Mouse (Mus musculus): Measurements from ENCODE around the gene Esyt1.
"Not testable (repeated sequence)": the region's sequence is repeated elsewhere in the genome, so short reads cannot be mapped to it uniquely, and the experiment has no call there.

Gene Esyt1

DNA sequence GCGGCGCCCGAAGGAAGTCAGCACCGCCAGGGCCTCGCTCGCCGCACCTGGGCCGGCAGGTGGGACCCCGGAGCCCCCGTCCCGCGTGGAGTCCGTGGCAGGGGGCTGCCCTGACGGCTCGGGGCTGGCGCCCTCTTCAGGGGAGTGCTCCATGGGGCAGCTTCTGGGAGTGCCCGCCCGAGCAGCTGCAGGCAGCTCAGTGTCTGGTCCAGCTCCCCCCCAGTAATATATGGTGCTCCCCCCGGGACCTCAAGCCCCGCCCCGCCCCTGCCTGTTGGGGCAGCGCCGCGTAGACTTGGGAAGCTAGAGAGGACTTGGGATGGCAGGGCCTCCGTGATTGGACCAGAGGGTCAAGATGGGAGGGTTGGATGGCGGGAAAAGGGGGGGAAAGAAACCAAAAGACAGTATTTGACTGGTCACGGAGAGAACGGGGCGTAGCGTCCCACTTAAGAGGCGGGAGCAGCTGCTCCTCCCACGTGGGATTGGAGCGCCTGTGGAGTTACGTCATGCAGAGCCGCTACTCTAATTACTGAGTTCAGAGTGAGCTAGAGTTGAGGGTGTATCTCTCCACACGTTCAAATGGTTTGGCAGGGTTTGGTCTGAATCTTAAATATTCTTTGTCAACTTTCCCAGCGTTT, at the start of gene Esyt1:
Gene Esyt1 (minus strand): TSS at position 201 of the 638 bp plus-strand sequence.
- DNase-seq (ENCODE audit: low read depth, low spot score): peak; percentile 98

DNA sequence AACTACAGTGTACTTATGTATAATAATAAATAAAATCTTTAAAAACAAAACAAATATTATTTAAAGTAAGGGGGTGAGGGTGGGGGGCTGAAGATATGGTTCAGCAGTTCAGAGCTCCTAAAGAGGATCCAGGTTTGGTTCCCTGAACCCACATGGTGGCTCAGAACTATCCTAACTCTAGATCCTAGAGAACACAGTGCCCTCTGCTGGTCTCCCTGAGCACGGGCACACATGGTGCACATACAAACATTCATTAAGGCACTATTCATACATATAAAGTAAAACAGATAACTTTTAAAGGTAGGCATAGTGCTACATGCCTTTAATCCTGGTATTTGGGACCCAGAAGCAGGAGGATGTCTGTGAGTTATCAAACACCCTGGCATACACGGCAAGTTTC, 49.4 kb upstream of the Esyt1 start:
- no peak for DNase-seq (ENCODE audit: low read depth, low spot score)

DNA sequence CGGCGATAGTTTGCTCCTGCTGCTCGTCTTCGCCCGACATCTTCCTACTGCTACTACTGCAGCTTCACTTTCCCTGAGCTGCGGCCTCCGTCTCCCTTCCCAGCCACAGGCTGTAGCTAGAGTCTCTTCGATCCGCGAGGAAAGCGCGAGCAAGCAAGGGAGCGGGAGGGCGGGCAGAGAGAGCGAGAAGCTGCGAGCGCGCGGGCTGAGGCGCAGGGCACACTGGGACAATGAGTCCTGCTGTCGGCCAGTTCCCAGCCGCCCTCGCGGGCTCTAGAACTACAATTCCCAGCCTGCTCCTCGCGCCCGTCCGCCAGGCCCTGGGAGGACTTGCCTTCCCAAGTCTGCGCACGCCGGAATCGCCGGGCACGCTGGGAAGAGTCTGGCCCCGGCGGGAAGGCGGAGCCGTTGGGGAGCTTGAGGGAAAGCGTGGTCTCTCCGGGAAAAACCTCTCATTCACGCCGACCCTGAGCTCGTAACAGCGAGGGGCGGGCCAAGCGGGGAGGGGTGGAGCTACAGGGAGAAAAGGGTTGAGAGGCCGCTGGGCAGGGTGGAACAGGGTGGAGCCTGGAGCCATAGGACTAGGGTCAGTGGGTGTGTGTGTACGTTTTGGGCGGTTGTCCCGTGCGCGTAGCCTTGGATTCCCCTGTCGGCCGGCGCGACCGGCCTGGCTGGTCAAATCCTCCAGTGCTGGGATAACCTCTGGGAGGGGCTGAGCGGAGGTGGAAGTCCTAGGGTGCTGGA, 40.3 kb upstream of the Esyt1 start, which contains the start of gene Pa2g4:
Gene Pa2g4 (minus strand): TSS at position 200 of the 744 bp plus-strand sequence.
- peak; percentile 99 for DNase-seq (ENCODE audit: low read depth, low spot score)

DNA sequence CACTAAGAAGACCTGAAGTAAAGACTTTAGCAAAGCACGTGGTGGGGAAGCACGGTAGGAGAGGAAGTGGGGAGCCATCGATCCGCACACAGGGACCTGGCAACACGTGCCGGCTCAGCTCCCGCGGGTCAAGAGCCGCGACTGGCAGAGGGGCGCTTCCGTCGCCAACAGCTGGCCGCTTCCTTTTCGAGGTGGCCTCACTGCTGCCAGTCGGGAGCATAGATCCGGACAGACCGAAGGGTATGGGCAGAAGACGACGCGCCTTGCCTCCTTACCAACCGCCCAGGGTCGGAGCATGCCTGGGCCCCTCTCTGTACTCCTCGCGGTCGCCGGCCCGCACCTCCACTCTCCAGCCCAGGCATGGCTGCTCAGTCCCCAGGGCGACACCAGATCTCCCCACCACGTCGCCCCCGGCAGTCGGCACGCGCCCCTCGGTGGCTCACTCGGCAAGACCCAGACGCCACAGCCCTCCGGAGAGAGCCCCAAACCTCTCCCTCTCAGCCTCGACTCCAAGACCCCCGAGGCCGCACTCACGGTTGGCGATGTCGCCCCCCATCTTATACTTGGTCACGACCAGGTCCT, 39.6 kb upstream of the Esyt1 start:
- DNase-seq (ENCODE audit: low read depth, low spot score): peak; percentile 24

DNA sequence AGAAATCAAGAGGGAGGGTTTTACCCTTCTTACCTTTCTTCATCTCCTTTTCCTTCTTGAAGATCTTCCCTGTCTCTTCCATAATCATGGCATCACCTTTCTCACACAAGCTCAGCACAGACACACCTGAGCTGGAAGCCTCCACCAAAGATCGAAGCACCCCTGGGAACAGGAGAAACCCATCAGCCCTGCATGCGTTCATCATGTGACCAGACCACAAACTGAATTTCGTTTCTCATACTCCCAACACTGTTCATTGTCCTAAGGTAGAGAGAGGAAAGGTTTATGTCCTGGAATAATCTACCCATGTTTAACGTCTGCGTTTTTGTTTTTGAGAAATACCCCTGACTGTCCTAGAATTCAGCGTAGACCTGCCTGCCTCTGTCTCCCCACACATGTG, 37.9 kb upstream of the Esyt1 start:
- DNase-seq (ENCODE audit: low read depth, low spot score): no peak

DNA sequence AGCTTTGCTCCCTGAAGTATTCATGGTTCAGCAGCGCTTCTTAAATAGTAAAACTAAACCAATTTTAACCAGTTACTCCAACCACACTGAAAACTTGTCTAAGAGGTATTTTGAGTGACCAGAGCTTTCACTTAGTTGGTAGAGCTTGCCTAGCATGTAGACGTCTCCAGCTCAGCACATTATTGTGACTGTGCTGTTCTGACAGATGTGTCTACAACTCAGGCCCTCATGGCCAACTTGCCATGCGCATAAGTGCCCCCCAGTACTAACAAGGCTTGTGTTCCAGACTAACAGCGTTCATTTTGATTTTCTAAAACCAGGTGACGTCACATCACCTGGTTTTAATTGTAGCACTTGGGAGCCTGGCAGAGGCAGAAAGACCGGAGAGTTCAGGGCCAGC, 31.3 kb upstream of the Esyt1 start:
- DNase-seq (ENCODE audit: low read depth, low spot score): no peak

DNA sequence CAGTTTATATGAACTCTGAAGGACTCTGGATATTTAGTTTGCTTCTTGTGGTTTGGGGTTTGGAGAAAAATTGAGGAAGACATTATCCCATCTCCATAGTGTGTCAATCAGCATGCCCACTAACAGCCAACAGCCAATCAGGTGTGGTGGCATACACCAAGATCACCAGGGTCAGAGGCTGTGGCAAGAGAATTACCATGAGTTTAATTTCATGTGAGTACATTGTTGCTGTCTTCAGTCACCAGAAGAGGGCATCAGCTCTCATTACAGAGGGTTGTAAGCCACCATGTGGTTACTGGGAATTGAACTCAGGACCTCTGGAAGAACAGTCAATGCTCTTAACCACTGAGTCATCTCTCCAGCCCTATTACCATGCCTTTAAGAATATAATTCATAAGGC, 30.6 kb upstream of the Esyt1 start:
- no peak for DNase-seq (ENCODE audit: low read depth, low spot score)

DNA sequence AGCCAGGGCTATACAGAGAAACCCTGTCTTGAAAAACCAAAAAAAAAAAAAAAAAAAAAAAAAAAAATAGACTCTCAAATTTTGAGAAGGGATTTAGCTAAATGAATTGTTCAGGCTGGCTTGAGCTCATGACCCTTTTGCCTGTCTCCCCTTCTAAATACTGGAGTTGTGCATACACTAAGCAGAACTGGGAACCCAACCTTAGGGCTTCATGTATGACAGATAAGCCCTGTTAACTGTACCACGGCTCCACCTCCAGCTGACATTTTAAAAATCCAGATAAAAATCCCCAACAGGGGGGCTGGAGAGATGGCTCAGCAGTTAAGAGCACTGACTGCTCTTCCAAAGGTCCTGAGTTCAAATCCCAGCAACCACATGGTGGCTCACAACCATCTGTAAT, 29.9 kb upstream of the Esyt1 start:
- not testable (repeated sequence) for DNase-seq (ENCODE audit: low read depth, low spot score)

DNA sequence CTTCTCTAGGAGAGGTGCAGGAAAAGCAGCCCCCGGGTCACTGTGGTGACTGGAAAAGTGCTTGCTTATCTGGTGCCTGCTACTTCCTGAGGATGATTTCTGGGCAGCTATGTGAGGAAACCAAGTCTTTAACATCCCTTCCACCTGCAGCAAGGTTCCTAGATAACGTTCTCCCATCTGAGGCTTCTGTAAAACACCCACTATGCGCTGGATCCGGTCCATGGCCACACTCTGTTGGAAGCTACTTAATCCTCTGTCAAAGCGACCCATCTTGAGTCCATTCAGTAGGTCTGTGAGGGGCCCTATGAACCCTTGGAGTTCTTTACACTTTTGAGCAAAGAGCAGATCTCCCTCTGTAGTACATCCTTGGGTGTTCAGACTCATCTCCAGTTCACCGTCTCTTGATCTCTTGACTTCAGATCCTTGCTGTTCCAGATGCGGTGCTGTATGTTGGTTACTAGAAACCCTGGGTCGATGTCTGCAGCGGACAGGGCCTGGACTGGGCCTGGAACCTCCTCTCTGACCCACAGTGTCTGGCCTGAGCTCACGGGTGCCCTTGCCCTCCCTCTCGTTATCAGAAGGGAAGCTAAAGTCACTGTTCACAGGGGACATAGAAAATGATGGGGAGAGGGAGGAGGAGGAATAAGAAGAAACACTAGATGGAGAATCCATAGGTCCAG, 24.6 kb upstream of the Esyt1 start:
- not testable (repeated sequence) for DNase-seq (ENCODE audit: low read depth, low spot score)

DNA sequence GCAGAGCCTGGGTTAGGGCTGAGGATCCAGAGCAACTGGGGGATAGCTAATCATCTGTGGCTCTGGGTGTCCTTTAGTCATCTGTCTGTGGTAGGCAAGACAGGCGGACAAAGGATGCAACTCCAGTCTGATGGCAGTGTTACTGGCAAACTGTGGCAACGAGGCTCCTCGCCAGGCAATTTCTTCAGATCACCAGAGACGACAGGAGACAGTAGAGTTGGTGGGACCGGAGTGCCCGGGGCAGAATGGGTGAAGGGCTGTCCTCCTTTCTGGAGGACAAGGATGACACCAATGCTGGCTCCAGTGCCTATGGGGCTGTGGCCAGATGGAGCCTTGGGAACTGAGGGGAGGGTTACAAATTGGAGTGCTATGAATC, 24.0 kb upstream of the Esyt1 start:
- DNase-seq (ENCODE audit: low read depth, low spot score): not testable (repeated sequence)

DNA sequence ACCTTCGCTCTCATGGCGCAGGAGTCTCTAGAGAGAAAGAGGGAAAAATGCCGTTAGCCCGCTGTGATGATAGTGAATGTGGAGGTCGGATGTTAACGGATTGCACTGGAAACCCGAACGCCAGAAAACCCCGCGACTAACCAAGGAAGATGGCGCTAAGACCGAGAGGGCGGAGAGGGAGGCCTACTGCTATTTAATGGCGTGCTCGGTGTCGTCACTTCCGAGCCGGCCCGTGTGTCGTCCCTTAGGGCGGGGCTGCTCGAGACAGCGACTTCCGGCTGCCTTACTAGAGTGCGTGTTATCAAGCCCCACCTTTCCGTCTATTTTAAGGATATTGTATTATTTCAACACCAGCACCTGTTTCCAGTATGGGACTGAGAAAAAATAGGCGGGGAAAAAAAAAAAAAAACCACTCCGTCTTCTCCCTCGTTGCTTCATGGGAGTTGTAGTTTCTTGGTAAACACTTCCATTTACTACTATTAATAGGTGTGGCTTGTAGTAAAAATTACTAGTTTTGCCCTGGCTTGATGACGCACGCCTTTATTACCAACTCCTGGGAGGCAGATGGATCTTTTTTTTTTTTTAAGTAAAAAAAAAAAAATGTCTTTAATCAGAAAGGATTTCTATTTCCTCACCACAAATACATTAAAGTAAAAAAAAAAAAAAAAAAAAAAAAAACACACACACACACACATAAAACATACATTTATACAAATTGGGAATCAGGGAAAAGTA, 23.4 kb upstream of the Esyt1 start, which contains the start of gene Rpl41:
Gene Rpl41 (minus strand): TSS at position 359 of the 735 bp plus-strand sequence.
- DNase-seq (ENCODE audit: low read depth, low spot score): peak; percentile 95

DNA sequence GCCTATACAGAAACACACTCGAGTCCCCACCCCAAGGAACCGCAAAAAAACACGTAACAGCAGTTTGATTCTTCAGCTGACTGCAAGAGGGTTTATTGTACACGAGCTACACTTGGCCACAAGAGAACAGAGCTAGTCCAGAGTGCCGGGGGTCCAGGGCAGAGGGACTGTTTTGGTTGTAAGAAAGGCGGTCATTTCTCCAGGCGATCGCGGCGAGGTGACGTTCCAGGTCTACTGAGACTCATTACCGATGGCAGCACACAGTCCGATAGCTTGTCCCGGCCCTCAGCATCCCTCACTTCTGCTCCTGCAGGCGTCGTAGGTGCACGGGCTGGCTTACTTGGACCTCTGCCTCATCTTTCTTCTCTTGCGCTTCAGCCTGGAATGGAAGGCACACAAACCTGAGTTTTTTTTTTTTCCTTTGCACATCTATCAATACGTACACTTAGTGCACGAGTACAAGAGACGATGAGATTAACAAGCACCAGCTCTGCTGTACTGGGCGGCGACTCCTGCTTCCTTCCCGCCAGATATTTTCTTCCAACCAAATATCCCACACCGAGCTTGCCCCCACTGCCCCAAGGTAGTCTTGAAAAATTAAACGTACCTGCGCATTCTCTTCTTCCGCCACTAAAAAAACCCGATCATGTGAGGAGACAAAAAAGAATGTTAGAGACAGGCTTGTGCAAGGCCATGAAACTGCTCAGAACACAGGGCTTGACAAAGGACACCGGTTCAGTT, 22.6 kb upstream of the Esyt1 start:
- not testable (repeated sequence) for DNase-seq (ENCODE audit: low read depth, low spot score)

DNA sequence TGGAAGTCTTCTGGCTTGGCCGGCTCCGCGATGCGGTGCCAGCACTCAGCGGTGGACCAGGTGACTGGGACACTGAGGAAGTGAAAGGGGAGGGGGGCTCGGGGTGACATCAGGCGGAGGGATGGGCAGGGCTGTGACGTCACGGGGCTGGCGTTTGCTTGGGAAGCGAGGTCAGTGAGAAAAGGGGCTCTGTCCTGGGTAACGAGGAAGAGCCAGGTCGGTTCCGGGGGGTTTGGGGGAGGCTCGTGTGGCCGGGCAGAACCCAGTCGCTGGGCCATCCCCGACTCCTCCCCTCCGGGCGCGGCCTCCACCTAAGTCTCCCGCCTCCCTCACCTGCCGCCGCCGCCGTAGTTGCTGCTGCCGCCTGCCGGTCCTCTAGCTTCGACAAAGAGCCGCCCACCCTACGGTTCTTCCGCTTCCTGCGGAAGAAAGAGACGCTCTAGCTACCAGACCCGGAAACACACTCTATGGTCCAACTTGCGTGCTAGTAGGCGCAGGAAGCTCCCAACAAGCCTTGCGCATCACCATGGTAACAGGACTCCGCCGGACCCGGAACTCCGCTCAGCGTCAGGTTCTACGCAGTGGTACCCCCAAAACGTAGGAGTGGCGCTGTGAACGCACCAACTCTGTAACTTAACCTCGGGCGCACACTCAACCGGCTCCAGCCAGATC, 21.8 kb upstream of the Esyt1 start, which contains the start of gene Zc3h10:
Gene Zc3h10 (minus strand): TSS at position 414 of the 672 bp plus-strand sequence.
- peak; percentile 97 for DNase-seq (ENCODE audit: low read depth, low spot score)

DNA sequence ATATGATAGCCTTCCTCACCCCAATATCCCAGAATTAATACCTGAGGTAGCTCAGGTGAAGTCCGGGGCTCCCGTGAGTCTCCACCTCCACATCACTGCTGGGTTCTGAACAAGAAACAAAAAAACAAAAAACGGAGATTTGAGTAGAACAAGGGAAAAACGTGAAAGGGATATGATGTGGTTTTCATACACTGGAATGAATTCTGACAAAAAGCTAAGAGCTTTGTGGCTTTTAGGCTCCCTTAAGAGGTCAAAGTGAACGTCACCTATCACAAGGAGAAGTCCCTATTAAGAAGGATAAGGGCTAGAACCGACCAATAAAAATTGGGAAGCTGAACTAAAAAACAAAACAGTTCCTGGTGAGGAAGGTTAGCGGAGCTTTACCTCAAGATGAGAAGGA, 21.1 kb upstream of the Esyt1 start:
- DNase-seq (ENCODE audit: low read depth, low spot score): no peak

DNA sequence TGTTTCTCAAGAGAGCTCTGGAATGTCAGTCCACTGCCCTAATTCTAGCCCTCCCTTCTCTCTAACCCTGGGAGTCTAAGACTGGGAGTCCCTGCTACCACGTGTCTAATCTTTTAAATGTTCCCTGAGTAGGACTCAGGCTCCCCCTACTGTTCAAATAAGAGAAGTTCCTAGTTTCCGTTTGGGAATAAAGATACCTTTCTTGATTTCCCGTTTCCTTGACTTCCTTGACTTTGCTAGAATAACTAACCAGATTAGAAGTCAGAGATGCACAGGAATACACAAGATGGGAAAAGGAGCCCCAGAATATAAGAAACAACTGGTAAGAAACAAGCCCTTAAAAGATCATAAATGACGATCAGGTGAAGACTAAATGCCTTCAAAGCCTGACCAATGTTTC, 20.7 kb upstream of the Esyt1 start:
- DNase-seq (ENCODE audit: low read depth, low spot score): peak; percentile 79

DNA sequence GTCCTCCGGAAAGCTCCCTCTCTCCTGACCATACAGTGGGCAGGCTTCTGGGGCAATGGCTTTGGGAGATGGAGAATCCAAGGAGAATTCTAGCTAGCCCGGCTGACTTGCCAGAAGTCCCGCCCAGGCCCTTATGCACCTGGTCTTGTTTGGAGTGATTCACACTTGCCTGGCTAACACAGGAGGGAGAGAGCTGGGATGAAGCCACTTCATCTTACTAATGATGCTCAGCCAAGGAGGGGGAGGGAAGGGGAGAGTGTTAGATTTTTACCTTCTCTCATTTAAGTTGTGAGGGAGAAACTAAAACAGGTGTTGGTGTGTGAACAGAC, 19.9 kb upstream of the Esyt1 start:
- no peak for DNase-seq (ENCODE audit: low read depth, low spot score)

DNA sequence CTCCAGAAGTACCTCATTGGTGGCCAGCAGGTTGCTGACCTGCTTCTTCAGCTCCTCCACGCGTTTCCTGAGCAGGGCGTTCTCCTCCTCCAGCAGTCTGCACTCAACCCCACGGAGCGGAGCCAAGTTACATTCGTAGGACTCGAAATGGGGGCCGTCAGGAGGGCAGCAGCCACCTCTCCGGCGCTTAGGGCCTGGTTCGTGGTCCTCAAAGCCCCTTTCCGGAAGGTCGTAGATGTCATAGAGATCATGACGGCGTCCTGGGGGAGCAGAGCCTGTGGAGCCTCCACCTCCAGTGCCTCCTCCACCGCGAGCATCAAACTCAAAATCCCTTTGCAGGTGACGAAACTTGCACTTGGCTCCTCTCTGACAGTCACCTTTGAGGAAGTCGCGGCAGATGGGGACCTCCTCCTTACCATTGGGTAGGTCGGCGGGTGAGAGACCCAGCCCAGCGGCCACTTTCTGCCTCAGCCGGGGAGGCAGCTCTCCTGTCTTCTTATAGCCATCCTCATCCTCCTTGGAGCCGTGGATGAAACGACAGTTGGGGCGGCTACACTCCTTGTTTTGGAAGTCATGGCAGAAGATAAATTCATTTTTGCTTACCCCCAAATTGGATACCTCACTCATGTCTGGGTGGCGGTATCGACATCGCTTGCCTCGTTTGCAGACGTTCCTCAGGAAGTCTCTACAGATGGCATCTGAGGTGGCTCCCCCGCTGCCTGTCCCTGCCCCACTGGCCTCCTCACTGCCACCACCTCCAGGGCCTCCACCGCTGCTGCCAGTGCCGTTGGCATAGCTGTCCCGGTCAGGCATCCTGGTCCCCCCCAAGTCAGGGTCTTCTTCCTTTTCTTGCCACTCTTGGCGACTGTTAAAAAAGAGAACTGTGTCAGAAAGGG, 19.3 kb upstream of the Esyt1 start:
- no peak for DNase-seq (ENCODE audit: low read depth, low spot score)

DNA sequence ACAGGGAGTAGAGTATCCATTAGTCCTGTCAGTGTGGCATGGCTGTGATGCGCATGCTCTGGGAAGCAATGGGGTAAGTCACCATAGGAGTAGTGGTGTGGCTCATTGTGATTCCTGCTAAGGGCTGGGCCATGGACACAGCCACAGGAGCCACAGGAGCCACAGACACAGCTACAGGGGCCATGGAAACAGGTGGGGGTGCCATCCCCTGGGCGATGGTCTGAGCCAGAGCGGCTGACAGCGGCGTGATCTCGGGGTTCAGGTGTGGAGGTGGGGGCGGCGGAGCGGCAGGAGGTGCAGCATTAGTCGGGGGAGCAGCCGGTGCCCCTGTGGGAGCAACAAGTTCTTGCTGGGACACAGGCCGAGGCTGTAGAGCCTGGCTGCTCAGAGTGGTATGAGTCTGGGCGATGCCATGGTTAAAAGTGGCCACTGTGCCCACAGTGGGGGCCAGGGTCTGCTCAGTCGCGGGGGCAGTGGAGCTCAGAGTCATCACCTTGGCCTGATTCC, 18.5 kb upstream of the Esyt1 start:
- DNase-seq (ENCODE audit: low read depth, low spot score): no peak

DNA sequence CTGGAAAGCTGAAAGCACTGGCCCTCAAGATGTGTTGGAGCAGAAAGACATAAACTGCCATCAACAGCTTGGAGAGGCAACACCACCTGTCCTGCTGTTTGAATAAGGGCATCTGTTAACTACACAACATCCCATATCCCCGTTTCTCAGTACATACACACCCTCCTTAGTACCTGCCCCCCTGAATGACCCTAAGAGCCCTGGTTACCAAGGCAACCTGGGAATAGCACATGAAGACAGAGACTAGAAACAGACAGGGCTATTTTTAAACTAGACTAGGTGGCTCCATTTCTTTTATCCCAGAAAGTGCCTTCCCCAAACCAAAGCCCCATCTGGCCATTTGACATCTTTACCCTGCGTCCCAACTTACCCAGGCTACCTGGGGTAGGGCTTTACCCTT, 17.4 kb upstream of the Esyt1 start:
- no peak for DNase-seq (ENCODE audit: low read depth, low spot score)

All from mesoderm, embryonic 11.5 days (tissue).